Mouse (Mus musculus) stomach, postnatal 0 days (tissue): ENCODE data around the gene Serf2.

Experiments
- CTCF ChIP-seq: IDR thresholded peaks from 2 replicates; pipeline ENCODE4 v1.5.1; 2016; ENCODE audit warnings: antibody characterized with exemption, low read depth, mild to moderate bottlenecking, moderate library complexity
- EP300 ChIP-seq: optimal IDR thresholded peaks from 2 replicates; pipeline ENCODE3; 2016; ENCODE audit warnings: antibody characterized with exemption

- TF ChIP-seq CTCF: no peak
- no peak for TF ChIP-seq EP300
Measured at GRCm38 (mm10) chr2:121455534-121455933, 6.5 kb downstream of the Serf2 start.
